Mouse (Mus musculus) WW6 (cell line): ENCODE results near the gene Abca9.

Experiments
- DNase-seq: peaks from one replicate; pipeline ENCODE4 v3.0.0-alpha.2; 2013; ENCODE audit warnings: low read depth, low spot score

Abca9 gene

DNA sequence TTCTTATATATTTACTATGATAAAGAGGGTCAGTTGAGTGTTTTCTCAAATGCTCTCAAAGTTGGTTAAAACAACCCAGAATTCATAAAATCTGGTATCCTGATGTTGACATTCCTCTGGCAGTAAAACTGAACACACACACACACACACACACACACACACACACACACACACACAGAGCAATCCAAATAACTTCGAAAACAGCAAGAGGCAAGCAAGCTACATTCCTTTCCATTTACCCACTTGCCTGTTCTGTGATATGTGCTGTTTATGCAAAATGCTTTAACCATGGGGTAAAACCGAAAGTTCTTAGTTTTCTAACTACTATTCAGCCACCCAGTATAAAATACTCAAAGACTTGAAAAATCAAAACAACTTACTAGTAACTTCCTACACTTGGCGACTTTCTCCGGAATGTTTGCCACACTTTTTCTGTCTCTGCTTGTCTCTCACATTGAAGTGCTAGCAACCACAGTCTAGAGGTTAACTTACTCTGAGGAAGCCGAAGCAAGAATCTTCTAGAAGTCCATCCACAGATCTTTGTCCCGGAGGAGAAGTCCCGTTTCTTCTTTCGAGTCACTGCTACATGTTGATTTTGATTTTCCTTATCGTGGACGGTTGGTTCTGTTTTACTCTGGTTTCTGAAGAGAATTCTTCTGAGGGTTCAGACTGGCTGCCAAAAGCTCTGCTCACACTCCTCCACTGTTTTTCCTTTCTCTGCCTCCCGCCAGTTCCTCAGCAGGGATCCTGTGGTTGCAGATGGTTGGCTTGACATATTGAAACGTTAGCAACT is at the start of gene Abca9:
Abca9 (minus strand) TSS at position 738 of the 793 bp plus-strand sequence.
- DNase-seq = no peak

- no peak for DNase-seq
Measured at GRCm38 (mm10) chr11:110217118-110217517, 49.1 kb upstream of the Abca9 start.

DNA sequence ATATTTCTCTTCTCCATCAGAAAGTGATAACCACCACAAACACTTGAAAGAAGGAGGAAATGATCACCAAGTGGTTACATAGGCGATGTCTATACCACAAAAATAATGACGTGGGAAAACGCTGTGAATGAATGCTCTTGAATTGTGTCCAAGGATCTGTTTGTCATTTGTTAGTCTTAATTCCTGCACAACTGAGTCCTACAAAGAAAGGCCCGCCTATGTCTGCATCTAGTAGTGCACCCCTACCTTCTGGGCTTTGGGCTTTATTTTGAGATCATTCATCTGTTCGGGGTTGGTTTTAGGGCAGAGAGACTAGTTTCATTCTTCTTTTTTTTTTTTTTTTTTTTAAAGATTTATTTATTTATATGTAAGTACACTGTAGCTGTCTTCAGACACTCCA is 35.9 kb upstream of the Abca9 start:
- DNase-seq = no peak

- DNase-seq = no peak
Measured at GRCm38 (mm10) chr11:110198882-110199281, 30.9 kb upstream of the Abca9 start.

GRCm38 (mm10) chr11:110196561-110197306 is 28.7 kb upstream of the Abca9 start:
- DNase-seq = no peak

DNA sequence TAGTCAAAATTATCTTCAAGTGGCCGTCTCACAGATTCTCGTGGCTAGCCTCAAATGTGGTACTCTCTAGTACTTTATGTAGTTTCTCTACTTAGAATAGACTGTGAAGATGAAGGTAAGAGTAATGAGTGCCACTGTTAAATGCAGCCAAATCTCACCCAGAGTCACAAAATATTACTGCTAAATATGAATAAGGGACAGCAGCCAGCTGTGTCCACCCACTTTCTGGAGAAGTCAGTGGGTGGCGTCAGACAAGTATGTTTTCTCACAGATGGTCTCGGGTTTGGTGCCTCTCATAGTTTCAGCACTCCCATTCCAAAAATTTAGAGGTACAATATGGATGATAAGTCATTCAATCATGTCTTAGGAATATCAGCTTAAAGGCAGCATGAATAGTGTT is 27.3 kb upstream of the Abca9 start:
- DNase-seq = no peak

GRCm38 (mm10) chr11:110171212-110171611 is 3.2 kb upstream of the Abca9 start:
- peak; percentile 11 for DNase-seq

GRCm38 (mm10) chr11:110165822-110166221 is 2.2 kb downstream of the Abca9 start:
- DNase-seq = no peak

DNA sequence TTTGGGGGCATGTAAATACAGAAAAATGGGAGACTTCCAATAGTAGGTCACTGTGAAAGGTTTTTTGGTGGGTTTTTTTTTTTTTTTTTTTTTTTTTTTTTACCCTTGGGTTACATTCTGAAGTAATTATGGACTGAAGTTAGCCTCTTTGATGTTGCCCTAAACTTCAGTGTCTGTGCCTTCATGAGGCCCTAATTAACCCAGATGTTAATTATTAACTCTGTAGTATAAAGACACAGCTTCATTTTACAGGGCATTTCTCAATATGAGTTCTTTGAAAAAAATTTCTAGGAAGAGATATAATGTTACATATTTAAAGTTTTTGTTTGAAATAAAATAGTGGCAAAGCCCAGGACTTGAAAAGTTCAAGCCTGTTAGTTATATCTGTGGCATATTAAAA is 2.6 kb downstream of the Abca9 start:
- DNase-seq = no peak

DNA sequence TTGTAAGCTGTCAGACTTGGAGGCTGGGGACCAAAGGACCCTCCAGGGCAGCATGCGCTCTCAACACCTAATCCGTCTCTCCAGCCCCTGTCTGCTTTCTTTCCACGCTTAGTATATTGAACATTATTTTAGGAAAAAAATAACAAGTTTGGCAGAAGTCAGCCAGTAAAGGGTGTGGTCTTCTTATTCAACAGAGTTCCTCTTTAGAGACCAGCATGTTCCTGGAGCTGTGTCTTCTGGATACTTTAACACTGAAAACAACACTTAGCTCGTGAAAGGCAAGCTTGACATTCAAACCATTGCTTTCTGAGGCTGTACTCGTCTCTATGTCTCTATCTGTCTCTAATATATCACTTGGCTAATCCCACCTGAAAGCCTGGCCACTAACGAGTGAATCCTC is 10.9 kb downstream of the Abca9 start:
- no peak for DNase-seq

GRCm38 (mm10) chr11:110155985-110156384 is 12.0 kb downstream of the Abca9 start:
- DNase-seq = no peak

- no peak for DNase-seq
Measured at GRCm38 (mm10) chr11:110147640-110148039, 20.4 kb downstream of the Abca9 start.

DNA sequence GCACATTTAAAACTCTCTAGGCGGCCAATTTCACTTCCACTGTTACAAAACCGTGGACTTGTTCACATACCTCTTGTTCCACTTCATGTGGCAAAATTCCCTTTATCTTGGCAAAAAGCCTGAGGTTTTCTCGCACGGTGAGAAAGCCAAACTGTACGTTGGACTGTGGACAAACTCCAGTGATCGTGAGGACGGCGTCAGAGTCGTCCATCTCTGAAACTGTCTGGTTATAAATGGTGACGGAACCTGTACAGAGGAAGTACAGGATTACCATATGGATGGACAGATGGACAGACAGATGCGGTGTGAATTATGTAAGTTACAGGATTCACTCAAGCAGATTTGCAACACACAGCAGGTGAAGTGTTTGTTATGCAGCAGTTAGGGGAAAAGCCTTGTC is 22.6 kb downstream of the Abca9 start:
- DNase-seq = no peak

GRCm38 (mm10) chr11:110130760-110131159 is 37.2 kb downstream of the Abca9 start:
- DNase-seq = no peak

DNA sequence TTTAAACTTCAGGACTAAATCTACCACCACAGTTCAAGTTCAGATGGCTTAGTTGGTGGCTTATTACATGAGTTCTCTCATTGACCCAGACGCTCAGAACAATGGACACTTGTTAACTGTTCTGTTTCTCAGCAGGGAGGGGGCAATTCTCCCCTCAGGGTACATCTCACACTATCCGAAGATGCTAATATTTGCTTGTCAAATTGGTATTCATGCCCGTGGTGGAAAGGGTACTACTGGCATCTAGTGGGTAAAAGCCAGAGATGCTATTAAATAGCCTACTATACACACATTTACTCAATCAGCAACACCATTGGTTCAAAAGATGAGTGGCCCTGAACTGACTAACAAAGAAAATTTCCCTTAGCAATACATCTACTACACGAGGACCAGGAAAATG is 56.9 kb downstream of the Abca9 start:
- DNase-seq = no peak

DNA sequence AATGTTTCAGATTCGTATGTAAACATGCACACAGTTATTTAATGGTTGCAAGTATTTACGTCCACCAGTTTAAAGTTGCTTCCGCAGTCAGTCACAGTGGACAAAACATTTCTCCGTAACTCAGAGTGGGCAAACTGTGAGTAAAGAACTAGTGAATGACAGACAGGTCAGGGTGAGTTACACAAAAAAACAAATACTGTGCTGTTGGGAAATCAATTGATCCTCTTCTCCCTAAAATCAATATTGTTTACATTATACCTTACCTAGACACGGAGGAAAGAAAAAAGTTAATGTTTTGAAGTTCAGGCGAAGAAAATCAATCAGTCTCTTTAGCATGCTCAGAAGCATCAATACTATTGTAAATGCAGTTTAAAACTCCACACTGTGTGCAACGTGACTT is 66.6 kb downstream of the Abca9 start:
- DNase-seq = no peak

- DNase-seq = no peak
Measured at GRCm38 (mm10) chr11:110098901-110099300, 69.1 kb downstream of the Abca9 start.

DNA sequence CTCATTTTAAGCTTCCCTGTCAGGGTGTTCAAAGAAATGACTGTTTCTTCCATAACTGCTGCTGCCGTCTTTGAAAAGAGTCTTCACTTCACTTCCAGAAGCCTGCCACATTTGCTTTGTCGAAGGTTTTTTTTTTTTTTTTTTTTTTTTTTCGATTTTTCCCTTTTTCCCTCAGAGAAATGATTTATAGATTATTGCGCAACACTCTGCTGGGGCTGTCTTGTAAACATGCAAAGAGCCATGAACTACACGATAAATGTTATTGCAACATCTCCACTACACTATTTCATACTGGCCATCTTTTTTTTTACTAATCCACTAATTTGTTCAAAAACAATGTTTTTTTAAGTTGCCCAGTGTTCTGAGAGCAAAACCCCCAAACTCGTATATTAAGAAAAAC is 70.5 kb downstream of the Abca9 start:
- DNase-seq = no peak

- no peak for DNase-seq
Measured at GRCm38 (mm10) chr11:110095858-110096257, 72.1 kb downstream of the Abca9 start, which contains the start of gene Abca8a. TSS of gene Abca8a (minus strand) at chr11:110095978.

- no peak for DNase-seq
Measured at GRCm38 (mm10) chr11:110094846-110095380, 73.1 kb downstream of the Abca9 start.

DNA sequence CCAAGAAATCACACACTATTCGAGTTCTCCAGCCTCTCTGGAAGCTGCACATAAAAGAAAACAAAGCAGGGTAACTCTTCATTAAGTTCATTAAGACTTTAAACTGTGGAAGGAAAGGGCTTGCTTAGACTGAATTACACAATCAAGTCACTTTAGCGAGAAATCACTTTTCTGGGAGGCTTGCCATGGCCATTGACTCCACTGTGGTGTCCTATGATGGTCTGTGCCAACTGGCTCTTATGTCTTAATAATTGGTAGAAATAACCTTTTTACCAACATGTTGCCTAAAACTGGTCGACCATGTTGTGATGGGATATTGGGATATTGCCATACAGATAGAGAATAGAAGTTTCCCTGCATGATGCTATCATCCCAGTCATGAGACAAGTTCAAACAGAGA is 73.8 kb downstream of the Abca9 start:
- no peak for DNase-seq

- DNase-seq = no peak
Measured at GRCm38 (mm10) chr11:110091328-110091727, 76.7 kb downstream of the Abca9 start.

DNA sequence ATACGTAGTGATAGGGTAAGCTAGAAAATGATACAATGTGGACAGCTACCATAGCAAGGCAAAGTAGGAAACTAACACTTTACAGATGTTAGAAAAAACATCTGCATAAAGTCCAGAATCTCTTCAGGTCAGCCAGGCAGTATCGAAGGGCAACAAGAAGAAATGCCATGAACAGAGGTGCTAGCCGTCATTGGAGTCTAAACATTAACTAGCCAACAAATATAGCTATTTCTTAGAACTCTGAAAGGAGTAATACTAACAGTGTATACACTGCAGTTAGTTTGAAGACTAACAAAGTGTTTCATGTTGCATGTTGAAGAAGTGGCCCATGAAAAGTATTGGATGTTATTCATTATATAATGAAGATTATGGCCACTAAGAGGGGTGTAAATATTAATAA is 95.8 kb downstream of the Abca9 start:
- DNase-seq = no peak
